Mouse (Mus musculus) CH12.LX (cell line): ENCODE measurements at regions not wholly inside any gene's neighbourhood (a gene's known extent, or its start where the extent isn't known, plus 50 kb on each side); places are given as distances from the start of the nearest gene placed in this dataset.

ENCODE experiments used
- BHLHE40 ChIP-seq: IDR thresholded peaks from 2 replicates; pipeline ENCODE4 v1.6.1; 2011; ENCODE audit warnings: mild to moderate bottlenecking, low read depth, low read length, improper control_type of control experiment
- CTCF ChIP-seq, 2 experiments: IDR thresholded peaks in 1 of 2; conservative IDR thresholded peaks in 1 of 2; 2 replicates each; pipeline ENCODE4 v1.5.1; 2011 to 2012; ENCODE audit warnings: low read depth in 2 of 2, low read length in 2 of 2, improper control_type of control experiment in 1 of 2, inconsistent platforms in 1 of 2, mild to moderate bottlenecking in 1 of 2, moderate library complexity in 1 of 2

DNA sequence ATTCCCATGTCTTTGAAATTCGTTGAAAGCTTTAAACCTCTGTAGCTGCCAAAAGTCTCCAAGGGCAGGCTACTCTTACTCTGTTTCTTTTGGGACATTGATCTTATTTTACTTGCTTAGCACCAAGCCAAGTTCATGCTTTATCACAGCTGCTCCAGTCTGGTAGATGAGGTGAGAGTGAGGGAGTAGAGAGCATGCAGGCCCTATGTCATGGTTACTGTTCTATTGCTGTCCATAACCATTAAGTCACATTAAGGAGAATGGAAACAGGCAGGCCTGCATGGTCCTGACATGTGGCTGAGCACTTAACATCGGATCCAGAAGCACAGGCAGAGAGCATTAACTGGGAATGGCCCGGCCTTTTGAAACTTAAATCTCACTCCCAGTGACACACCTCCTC is 203.1 kb downstream of the Gm9733 start:
- TF ChIP-seq BHLHE40 (no peak), CTCF (conservative IDR thresholded peaks at IDR 0.05 in 1 of 2, IDR thresholded peaks at IDR 0.05 in 1 of 2; ENCODE audit: low read depth in 2 of 2, low read length in 2 of 2) (no peak)
